Mouse (Mus musculus): Measurements from ENCODE around the gene Sqstm1. TPM values are rescaled to one million over a fixed set of nuclear protein-coding genes. Genes with fewer than 3 reads are reported as not detected.

Sqstm1 gene
- polyA plus RNA-seq, 1 experiment from 2014 or later = 213 TPM

GRCm38 (mm10) chr11:50219833-50220232 lies 9.2 kb upstream of the Sqstm1 start:
- Histone ChIP-seq H3K9me3 (ENCODE audit: control insufficient read depth) (no peaks in the 10 kb centered on the region), H3K36me3 (ENCODE audit: control insufficient read depth, insufficient read depth) (no peaks in the 10 kb centered on the region), H3K27me3 (replicated peaks; ENCODE audit: control insufficient read depth, insufficient read depth, low read length) (no peaks in the 10 kb centered on the region), H3K4me2 (replicated peaks; ENCODE audit: low read depth) (no peak overlapping the region), H3K4me3 (ENCODE audit: low read depth, low read length) (no peak overlapping the region), H3K4me1 (replicated peaks; ENCODE audit: control insufficient read depth, insufficient read depth, low read length) (peaks cover 7% of the 10 kb centered on the region; the same call in 1 of the 2 replicates), H3K9ac (ENCODE audit: low read depth, low read length) (no peak overlapping the region), H3K27ac (ENCODE audit: low read depth, low read length) (no peak overlapping the region)
- 40% methylated on average over 2 of the region's 2 CpGs for WGBS
- TF ChIP-seq CTCF (IDR thresholded peaks at IDR 0.05; ENCODE audit: low read depth) = 0 out of 2 replicates have a peak, but pooled peaks have one; percentile 26
- ATAC-seq = no peak

DNA sequence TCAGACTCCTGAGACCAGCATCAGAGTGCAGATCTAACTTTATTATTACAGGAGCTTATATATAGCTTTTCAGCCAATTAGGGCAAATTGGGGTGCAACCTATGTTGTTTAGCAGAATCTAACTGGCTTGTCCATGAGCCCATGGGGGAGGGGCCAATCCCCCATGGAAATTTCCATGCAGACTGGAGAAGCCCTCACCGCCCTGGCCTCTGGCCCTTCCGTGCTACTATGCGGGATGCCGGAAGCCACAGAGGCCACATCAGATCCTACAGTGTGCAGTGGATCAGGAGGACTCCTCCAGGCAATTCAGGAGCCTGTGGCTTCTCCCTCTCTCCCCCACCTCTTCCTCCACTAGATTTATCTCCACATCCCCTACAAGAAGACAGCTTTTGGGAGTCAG lies 7.2 kb upstream of the Sqstm1 start:
- no peaks in the 10 kb centered on the region for H3K9me3 ChIP-seq (ENCODE audit: control insufficient read depth)
- H3K36me3 ChIP-seq (ENCODE audit: control insufficient read depth, insufficient read depth) = no peaks in the 10 kb centered on the region
- TF ChIP-seq CTCF (IDR thresholded peaks at IDR 0.05; ENCODE audit: low read depth) = no peak
- peaks cover 10% of the 10 kb centered on the region; the same call in 1 of the 2 replicates for H3K4me1 ChIP-seq (replicated peaks; ENCODE audit: control insufficient read depth, insufficient read depth, low read length)
- WGBS = 47% methylated on average over 4 of the region's 4 CpGs
- no peak overlapping the region for H3K9ac ChIP-seq (ENCODE audit: low read depth, low read length)
- H3K4me3 ChIP-seq (ENCODE audit: low read depth, low read length) = no peak overlapping the region
- H3K27ac ChIP-seq (ENCODE audit: low read depth, low read length) = peak overlapping the region; percentile 30; the same call in 1 of the 2 replicates
- no peaks in the 10 kb centered on the region for H3K27me3 ChIP-seq (replicated peaks; ENCODE audit: control insufficient read depth, insufficient read depth, low read length)
- no peak overlapping the region for H3K4me2 ChIP-seq (replicated peaks; ENCODE audit: low read depth)
- ATAC-seq = peak; percentile 17; the same call in 1 of the 2 replicates

DNA sequence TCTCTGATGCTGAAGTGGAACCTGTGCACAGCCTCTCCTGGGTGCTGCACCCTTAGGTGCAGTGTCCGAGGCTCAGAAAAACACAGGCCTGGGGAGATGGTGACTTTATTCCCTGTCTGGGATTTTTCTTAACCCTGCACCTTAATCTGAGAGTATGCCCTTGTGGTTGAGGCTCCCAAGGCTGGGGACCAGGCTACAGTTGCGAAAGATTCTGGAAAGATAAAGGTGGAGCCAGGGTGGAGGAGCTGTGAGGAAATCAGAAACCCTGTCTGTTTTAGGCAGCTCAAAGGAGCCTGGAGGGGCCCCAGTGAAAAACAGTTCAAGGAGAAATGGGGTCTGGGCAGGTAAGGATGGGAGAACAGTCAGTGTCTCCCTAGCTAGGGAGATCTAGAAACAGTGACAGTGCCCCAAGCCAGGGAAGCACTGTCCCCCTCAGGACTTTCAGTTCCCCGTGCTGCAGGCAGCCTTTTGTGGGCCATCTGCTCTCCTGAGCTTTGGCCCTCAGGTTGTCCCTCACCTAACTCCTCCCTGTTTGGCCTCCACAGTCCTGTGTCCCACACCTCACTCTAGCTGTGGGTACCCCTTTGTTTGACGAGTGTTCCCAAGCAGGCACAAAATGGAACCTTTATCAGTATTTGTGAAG lies 6.2 kb upstream of the Sqstm1 start:
- Histone ChIP-seq H3K27ac (ENCODE audit: low read depth, low read length) (no peak overlapping the region), H3K36me3 (ENCODE audit: control insufficient read depth, insufficient read depth) (no peaks in the 10 kb centered on the region), H3K9me3 (ENCODE audit: control insufficient read depth) (no peaks in the 10 kb centered on the region), H3K4me3 (ENCODE audit: low read depth, low read length) (no peak overlapping the region), H3K27me3 (replicated peaks; ENCODE audit: control insufficient read depth, insufficient read depth, low read length) (no peaks in the 10 kb centered on the region), H3K9ac (ENCODE audit: low read depth, low read length) (no peak overlapping the region), H3K4me2 (replicated peaks; ENCODE audit: low read depth) (no peak overlapping the region), H3K4me1 (replicated peaks; ENCODE audit: control insufficient read depth, insufficient read depth, low read length) (peaks cover 10% of the 10 kb centered on the region; the same call in 1 of the 2 replicates)
- no peak for ATAC-seq
- no peak for TF ChIP-seq CTCF (IDR thresholded peaks at IDR 0.05; ENCODE audit: low read depth)
- WGBS = 51% methylated on average over 4 of the region's 4 CpGs

DNA sequence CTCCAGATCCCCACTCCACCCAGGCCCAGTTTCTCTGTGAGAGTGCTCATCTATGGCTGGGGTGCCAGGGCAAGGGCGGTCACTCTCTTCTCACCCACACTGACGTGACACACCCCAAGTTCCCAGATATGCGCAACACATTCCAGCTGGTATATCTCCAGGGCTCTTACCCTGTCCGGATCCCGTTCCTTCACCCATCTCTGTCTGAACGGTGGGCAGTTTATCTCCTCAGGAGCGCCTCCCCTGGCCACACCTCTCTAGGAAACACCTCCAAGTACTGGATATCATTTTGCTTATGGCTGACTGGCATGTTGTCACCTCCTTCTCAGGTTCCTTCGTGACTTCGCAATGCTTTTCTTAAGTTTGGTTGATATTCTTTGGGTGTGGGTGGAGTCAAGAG lies 5.0 kb upstream of the Sqstm1 start:
- no peaks in the 10 kb centered on the region for H3K27me3 ChIP-seq (replicated peaks; ENCODE audit: control insufficient read depth, insufficient read depth, low read length)
- ATAC-seq = no peak
- no peak overlapping the region for H3K4me3 ChIP-seq (ENCODE audit: low read depth, low read length)
- H3K27ac ChIP-seq (ENCODE audit: low read depth, low read length) = no peak overlapping the region
- H3K36me3 ChIP-seq (ENCODE audit: control insufficient read depth, insufficient read depth) = no peaks in the 10 kb centered on the region
- no peak overlapping the region for H3K4me2 ChIP-seq (replicated peaks; ENCODE audit: low read depth)
- H3K9me3 ChIP-seq (ENCODE audit: control insufficient read depth) = no peaks in the 10 kb centered on the region
- TF ChIP-seq CTCF (IDR thresholded peaks at IDR 0.05; ENCODE audit: low read depth) = peak; percentile 22
- peaks cover 10% of the 10 kb centered on the region; the same call in 1 of the 2 replicates for H3K4me1 ChIP-seq (replicated peaks; ENCODE audit: control insufficient read depth, insufficient read depth, low read length)
- 46% methylated on average over 9 of the region's 9 CpGs for WGBS
- no peak overlapping the region for H3K9ac ChIP-seq (ENCODE audit: low read depth, low read length)

DNA sequence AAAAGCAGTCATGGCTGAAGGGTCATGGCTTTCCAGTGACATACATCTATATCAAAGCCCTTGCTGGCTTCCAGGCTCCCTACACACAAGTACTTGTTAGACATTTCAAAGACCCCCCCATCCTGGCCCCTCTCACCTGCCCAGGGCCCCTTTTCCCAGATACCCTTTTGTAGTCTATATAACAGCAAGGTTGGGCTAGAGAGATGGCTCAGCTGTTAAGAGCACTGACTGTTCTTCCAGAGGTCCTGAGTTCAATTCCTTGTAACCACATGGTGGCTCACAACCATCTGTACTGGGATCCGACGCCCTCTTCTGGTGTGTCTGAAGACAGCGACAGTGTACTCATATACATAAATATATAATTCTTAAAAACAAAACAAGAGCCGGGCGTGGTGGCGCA lies 4.0 kb upstream of the Sqstm1 start:
- Histone ChIP-seq H3K36me3 (ENCODE audit: control insufficient read depth, insufficient read depth) (no peaks in the 10 kb centered on the region), H3K27ac (ENCODE audit: low read depth, low read length) (no peak overlapping the region), H3K4me3 (ENCODE audit: low read depth, low read length) (no peak overlapping the region), H3K4me1 (replicated peaks; ENCODE audit: control insufficient read depth, insufficient read depth, low read length) (peaks cover 10% of the 10 kb centered on the region; the same call in 1 of the 2 replicates), H3K9me3 (ENCODE audit: control insufficient read depth) (no peaks in the 10 kb centered on the region), H3K27me3 (replicated peaks; ENCODE audit: control insufficient read depth, insufficient read depth, low read length) (no peaks in the 10 kb centered on the region), H3K4me2 (replicated peaks; ENCODE audit: low read depth) (no peak overlapping the region), H3K9ac (ENCODE audit: low read depth, low read length) (no peak overlapping the region)
- TF ChIP-seq CTCF (IDR thresholded peaks at IDR 0.05; ENCODE audit: low read depth) = peak; percentile 20; the same call in 1 of the 2 replicates
- ATAC-seq = no peak
- WGBS = 89% methylated on average over 6 of the region's 6 CpGs

- H3K4me2 ChIP-seq (replicated peaks; ENCODE audit: low read depth) = peak overlapping the region; percentile 24; the same call in 1 of the 2 replicates
These were observed 2.5 kb upstream of the Sqstm1 start for GRCm38 (mm10) chr11:50212848-50213758.

More at GRCm38 (mm10) chr11:50212848-50213758, 2.5 kb upstream of the Sqstm1 start:
- no peaks in the 10 kb centered on the region for H3K27me3 ChIP-seq (replicated peaks; ENCODE audit: control insufficient read depth, insufficient read depth, low read length)
- ATAC-seq = peak; percentile 76
- H3K4me1 ChIP-seq (replicated peaks; ENCODE audit: control insufficient read depth, insufficient read depth, low read length) = peaks cover 10% of the 10 kb centered on the region; the same call in 1 of the 2 replicates
- peaks cover under 1% of the 10 kb centered on the region for H3K36me3 ChIP-seq (ENCODE audit: control insufficient read depth, insufficient read depth)
- no peaks in the 10 kb centered on the region for H3K9me3 ChIP-seq (ENCODE audit: control insufficient read depth)
- no peak overlapping the region for H3K4me3 ChIP-seq (ENCODE audit: low read depth, low read length)
- no peak overlapping the region for H3K9ac ChIP-seq (ENCODE audit: low read depth, low read length)
- 27% methylated on average over 11 of the region's 11 CpGs for WGBS
- TF ChIP-seq CTCF (IDR thresholded peaks at IDR 0.05; ENCODE audit: low read depth) = no peak
- peak overlapping the region; percentile 86 for H3K27ac ChIP-seq (ENCODE audit: low read depth, low read length)

Measured in intestine, postnatal 0 days (tissue).